Comparison of ENCODE assay signal across 8 mouse cellular contexts in the genomic region with DNA sequence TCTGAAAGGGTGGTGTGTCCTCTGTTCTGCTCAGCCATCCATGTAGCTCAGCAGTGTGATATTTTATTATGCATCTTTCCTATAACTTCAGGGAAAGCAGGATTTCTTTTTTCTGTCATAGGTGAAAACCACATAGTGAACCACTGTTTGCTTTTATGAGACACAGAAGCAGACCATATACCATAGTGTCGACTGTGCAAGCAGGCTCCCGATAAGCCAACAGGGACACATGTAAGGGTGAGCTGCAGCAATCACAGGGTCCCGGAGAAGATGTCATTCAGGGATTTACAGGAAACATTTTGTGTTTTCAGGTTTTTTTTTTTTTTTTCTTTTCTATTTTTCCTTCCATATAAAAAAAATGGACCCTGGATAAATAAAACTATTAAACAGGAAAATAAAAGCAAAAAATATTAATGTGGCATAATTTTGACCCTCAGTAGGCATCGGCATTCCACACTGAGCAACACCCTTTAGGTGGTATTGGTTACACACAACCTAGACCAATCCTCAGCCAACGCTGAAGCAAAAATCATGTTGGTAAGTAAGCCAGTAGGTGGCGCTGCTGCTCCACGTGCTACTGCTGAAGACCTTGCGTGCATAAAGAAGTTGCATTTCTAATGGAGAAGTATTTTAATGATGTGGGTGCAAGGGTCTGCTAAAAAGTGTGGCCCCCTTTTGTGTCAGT.
DNase-seq lines count a peak whose midpoint lies in the region; ATAC-seq and TF ChIP-seq lines count a peak whose summit lies in the region.

No protein-coding gene starts in this region.

- no peak for TF ChIP-seq POLR2A in lung, adult 2 months (IDR thresholded peaks at IDR 0.05; ENCODE audit: borderline replicate concordance, extremely low read depth, low read depth, low read length)

- WGBS in lung, adult 2 months: 21% methylated on average over 8 of the region's 8 CpGs

- H3K4me1 ChIP-seq in lung, adult 2 months (ENCODE audit: control insufficient read depth, insufficient read depth, low read length): no peaks in the 10 kb centered on the region

- ATAC-seq in erythroid progenitor cell, adult 5-6 weeks (replicated peaks; ENCODE audit: low FRiP score, poor library complexity, severe bottlenecking): 0 out of 2 replicates have a peak, but pooled peaks have one; percentile 59

- H3K4me3 ChIP-seq in lung, adult 2 months (replicated peaks; ENCODE audit: extremely low read depth, low read depth, low read length): no peak overlapping the region

- peak; percentile 67 for DNase-seq in ES-CJ7 (ENCODE audit: low read depth, low spot score)
- DNase-seq in brain, adult 2 months (ENCODE audit: low read depth, low spot score): peak; percentile 86
- DNase-seq in heart, postnatal 4 days: peak; percentile 81
- peak; percentile 82 for DNase-seq in layer of hippocampus, adult 11-12 months (ENCODE audit: low spot score)
- DNase-seq in lung, adult 2 months: peak; percentile 45
- DNase-seq in ovary, postnatal 14 days (ENCODE audit: low spot score): peak; percentile 65
- DNase-seq in thymus, postnatal 25 days: peak; percentile 35

- peak; percentile 90 for TF ChIP-seq CTCF in lung, adult 2 months (IDR thresholded peaks at IDR 0.05; ENCODE audit: insufficient read depth, low read length)

Comparison
In these comparisons a context has a peak if more than half of its experiments do, and no peak if none do; other contexts are left out.
1. DNase-seq: peak in every context shown above with its lines; median percentile 86 in brain, adult 2 months; 82 in layer of hippocampus, adult 11-12 months; 81 in heart, postnatal 4 days; 67 in ES-CJ7; 65 in ovary, postnatal 14 days; 45 in lung, adult 2 months; 35 in thymus, postnatal 25 days.